In genomic region chr11:79002551-79002951, GRCm38 (mm10) we compare ENCODE assay signal across 1 mouse cellular context.
TF ChIP-seq lines count a peak whose summit lies in the region.

No protein-coding gene starts in this region.

TF ChIP-seq in MEL, 35 proteins besides CTCF, POLR2A, EP300 and RAD21 (continued from another document):
- TF ChIP-seq USF2 (IDR thresholded peaks at IDR 0.05; ENCODE audit: borderline replicate concordance in 1 of 2, insufficient read depth in 1 of 2, low read depth in 1 of 2, low read length in 2 of 2) (no peak), SMC3 (IDR thresholded peaks at IDR 0.05; ENCODE audit: low read depth, low read length) (peak; percentile 4; the same call in 1 of the 2 replicates), MEF2A (IDR thresholded peaks at IDR 0.05; ENCODE audit: extremely low read depth, insufficient replicate concordance, low read depth, low read length, poor library complexity, severe bottlenecking) (no peak), MAX (IDR thresholded peaks at IDR 0.05; ENCODE audit: low read length) (peak; percentile 55; the same call in 1 of the 2 replicates), USF1 (IDR thresholded peaks at IDR 0.05; ENCODE audit: low read depth, low read length) (no peak)
